Mouse (Mus musculus) T-helper 2 cell (primary cell): Measurements from ENCODE around the gene Ssbp1.

Experiments
- in situ Hi-C: fragments of 300-600 bp; cut with MboI, MseI; formaldehyde crosslinking; loops from one replicate; pipeline ENCODE4 v1.15.1; 2025; ENCODE audit warnings: high pct_unique_total_duplicates

Ssbp1 gene

DNA sequence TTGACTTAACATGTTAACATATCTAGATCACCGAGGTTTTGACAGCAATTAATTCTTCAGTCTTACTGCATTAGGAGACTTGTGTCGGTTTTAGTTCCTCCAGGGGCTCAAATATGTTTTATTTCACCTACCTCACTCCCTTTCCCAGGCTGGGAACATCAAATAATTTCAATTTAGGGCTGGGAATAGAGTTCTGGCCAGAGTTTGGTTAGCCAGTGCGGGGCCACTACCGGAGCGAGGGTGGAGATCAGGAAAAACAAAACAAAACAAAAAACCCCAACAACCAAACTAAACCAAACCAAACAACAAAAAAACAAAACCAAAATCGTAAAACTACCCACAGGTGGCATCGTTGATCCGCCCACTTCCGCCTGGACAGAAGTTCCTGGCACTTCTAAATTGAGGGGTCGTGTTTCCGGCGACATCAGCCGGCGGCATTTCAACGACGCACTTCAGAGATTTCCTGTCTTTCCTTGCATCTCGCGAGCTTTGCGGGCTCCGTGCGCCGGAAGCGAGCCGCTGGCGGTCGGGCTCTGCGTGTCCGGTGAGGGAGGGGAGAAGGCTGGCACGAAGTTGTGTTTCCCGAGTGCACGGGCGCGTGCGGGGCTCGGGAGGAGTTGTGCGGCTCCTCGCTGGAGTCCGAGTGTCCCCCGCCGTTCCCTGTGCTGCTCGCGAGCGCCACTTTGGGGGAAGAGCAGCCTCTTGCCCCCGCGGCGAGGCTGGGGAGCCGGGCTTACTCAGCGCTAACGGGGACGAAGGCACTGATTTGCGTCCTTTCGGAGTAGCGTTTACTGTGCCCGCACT is at the start of gene Ssbp1:
TSS of gene Ssbp1 (plus strand) at position 437 of the 804 bp plus-strand sequence.
- in situ Hi-C loops: loop anchor here (10.0 to 25.0 kb wide), 2 partner anchors 414 to 659 kb away; partner anchors contain the start of genes Moxd2 and Mrps33

DNA sequence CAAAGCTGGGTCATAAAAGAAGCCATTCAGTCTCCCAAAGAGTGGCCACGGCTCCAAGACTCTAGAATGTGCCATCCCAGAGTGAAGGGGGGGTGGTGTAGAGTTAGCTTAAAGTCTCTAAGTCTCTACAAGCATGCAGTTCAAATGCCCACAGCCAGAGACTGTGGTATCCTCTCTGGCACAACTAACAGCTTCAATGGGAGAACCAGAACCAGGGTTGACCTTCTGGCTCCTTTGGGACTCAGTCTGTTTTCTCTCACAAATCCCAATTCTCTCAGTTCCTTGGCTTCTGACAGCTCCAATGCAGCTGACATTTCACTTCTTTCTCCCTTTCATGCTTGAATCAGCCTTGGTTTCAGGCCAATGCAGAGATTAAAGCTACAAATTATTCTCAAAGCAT is 48.1 kb upstream of the Ssbp1 start:
- in situ Hi-C loops: loop anchor here (10.0 kb wide), 1 partner anchor 698 kb away; the partner anchor contains the start of gene Braf

GRCm38 (mm10) chr6:40423774-40424173 is 47.4 kb upstream of the Ssbp1 start:
- in situ Hi-C loops: loop anchor here (10.0 kb wide), 1 partner anchor 699 kb away; the partner anchor contains the start of gene Braf

GRCm38 (mm10) chr6:40427441-40427840 is 43.7 kb upstream of the Ssbp1 start:
- in situ Hi-C loops: loop anchor here (10.0 to 25.0 kb wide), 2 partner anchors 703 to 1835 kb away; partner anchors contain the start of genes Braf, Casp2 and Tmem139

- in situ Hi-C loops: loop anchor here (10.0 to 25.0 kb wide), 2 partner anchors 704 to 1834 kb away; partner anchors contain the start of genes Braf, Casp2 and Tmem139
These were observed 42.5 kb upstream of the Ssbp1 start for GRCm38 (mm10) chr6:40428696-40429095.

- in situ Hi-C loops: loop anchor here (10.0 to 25.0 kb wide), 2 partner anchors 705 to 1833 kb away; partner anchors contain the start of genes Braf, Casp2 and Tmem139
These were observed 41.6 kb upstream of the Ssbp1 start for GRCm38 (mm10) chr6:40429521-40429931.

DNA sequence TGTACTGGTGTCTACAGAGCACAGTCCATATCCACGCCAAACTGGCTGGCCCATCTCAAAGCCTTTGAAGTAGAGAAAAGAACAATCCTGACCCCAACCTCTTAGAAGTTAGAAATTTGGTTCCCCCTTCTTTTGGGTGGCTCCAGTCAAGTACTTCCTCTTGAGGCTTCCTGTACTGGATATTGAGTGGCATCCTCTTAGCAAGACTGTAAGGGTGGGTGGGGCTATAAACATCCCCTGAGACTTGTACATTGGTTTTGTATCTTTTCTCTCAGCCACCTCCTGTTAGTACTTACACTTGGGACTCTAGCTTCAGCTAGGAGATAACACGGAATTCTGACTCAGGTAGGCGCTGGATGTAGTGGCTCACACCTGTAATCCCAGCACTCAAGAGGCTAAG is 40.9 kb upstream of the Ssbp1 start:
- in situ Hi-C loops: loop anchor here (10.0 to 25.0 kb wide), 3 partner anchors 105 to 1832 kb away; partner anchors contain the start of genes Agk, Casp2 and Tmem139

DNA sequence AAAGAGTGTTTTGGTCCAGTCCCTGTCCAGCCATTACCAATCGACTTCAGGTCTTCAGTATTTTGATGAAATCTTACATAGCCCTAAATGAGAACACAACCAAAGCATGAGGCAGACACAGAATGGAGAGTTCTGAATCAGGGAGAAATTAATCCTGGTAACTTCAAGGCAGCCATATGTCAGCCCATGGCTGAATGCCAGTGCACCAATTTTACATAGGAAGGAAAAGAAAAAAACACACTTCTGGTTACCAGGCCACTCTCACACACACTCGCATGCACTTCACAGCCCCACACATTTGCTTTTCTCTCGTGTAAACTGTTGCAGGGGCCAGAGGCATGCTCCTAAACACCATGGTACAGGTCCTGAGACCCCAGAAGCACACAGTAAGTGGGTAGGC is 40.3 kb upstream of the Ssbp1 start:
- in situ Hi-C loops: loop anchor here (10.0 to 25.0 kb wide), 3 partner anchors 106 to 1831 kb away; partner anchors contain the start of genes Agk, Casp2 and Tmem139

GRCm38 (mm10) chr6:40431356-40431755 is 39.8 kb upstream of the Ssbp1 start:
- in situ Hi-C loops: loop anchor here (10.0 to 25.0 kb wide), 3 partner anchors 107 to 1831 kb away; partner anchors contain the start of genes Agk, Casp2 and Tmem139

DNA sequence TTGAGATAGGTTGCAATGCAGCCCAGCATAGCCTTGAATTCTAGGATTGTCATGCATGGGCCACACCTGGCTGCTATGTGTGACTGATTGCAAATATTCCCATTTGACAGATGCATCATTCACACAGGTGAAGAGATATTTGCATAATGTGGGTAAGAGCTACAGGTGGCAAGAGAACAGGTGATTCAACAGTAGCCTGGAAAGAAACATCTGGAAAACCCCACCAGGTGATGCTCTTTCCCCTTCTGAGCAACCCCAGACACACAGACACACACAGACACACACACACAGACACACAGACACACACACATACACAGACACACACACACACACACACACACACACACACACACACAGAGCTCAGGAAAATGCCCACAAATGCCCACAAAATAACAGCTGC is 39.3 kb upstream of the Ssbp1 start:
- in situ Hi-C loops: loop anchor here (10.0 to 25.0 kb wide), 3 partner anchors 107 to 1830 kb away; partner anchors contain the start of genes Agk, Casp2 and Tmem139

DNA sequence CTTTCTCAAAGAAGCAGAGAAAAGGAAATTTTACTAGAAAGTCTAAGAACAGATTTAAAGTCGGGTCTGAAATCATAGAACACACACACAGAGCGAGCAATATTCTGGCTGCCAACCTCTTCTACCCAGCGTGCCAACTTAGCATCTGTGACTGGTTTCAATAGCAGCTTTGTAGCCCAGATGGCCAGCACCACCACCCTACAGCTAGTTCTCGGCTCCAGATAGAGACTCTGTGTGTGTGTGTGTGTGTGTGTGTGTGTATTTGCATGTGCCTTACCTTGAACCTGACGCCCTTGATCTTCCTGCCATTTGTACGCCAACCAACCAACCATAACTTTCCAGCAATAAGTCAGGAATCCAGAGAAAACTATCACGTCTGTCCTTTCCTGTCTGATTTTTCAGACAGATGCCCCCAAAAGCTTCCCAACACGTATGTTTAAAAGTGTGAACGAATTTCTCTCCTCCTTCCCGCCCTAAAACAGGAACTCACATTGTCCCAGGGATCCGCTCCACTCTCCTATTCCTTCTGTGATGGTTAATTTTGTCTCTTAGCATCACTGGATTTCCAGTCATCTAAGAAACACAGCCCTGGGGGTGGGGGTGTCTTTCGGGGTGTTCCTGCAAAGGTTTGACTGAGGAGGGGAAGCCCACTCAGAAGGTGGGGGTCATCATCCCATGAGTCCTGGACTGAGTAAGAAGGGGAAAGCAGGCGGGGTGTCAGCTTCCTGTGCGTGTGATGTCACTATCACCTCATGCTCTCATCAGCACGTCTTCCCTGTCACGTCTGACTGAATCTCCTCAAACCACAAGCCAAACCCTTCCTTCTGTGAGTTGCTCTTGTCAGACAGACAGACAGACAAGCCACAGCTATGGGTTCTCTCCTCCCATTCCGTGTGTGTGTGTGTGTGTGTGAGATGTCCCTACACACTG is 38.5 kb upstream of the Ssbp1 start:
- in situ Hi-C loops: loop anchor here (10.0 to 25.0 kb wide), 3 partner anchors 108 to 1830 kb away; partner anchors contain the start of genes Agk, Casp2 and Tmem139

DNA sequence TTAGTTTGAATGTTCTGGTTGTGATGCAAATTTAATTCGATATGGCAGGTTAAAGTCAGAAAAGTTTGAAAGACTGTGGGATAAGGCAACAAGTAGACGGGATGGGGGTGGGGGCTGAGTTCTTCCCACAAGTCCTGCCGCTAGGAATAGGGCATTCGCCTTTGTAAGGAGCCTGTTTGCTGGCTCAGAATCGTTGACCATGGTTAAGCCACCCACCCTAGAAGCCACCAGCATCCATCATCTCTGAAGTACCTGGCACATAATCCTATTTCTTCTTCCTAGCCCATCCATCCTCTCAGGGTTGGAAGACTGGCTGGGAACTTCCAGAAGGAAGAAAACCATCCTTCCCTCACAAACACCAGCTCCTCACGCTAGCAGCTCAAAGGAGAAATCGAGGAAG is 36.5 kb upstream of the Ssbp1 start:
- in situ Hi-C loops: loop anchor here (10.0 to 25.0 kb wide), 3 partner anchors 110 to 1828 kb away; partner anchors contain the start of genes Agk, Casp2 and Tmem139

DNA sequence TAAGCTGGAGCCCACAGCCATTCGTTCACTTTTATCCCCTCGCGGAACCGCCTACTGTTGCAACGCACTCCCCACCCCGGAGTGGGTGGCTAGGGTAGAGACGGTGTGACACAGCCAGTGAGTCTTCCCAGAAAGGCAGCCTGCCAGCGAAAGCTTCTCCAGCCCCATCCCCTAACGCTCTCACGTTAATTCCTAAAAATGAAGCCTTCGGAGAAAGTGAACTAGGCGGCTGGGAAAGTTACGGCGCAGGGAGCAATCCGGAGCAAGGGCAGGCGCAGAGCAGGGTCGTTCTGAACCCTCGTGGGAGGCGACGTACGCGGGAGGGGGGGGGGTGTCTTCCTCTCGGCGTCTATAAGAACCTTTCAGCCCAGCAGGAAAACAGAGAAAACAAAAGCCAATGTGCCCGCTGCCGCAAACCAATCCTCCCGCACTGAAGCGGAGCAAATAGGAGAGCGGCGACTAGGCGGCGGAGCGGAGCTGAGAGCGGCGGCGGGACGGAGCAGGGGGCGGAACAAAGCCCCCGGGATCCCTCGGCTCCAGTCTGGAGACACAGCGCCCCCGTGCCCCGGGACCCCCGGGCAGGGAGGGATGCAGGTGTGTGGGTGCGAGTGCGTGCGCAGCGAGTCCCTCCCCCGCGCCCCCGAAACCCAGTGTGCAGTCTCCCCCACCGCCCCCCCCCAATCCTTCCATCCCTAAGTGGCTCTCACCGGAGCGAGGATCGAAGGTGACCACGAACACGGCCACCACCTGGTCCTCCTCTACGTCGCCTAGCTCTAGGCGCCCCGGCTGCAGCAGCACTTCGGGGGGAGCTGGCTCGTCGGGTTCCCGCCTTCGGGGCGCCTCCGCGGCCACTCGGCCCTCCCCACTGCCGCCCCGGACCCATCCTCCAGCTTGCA is 35.8 kb upstream of the Ssbp1 start:
- in situ Hi-C loops: loop anchor here (10.0 to 25.0 kb wide), 3 partner anchors 111 to 1827 kb away; partner anchors contain the start of genes Agk, Casp2 and Tmem139

GRCm38 (mm10) chr6:40436047-40436483 is 35.1 kb upstream of the Ssbp1 start, which contains the start of gene E330009J07Rik:
Gene E330009J07Rik, minus strand, starts transcription at chr6:40436135.
- in situ Hi-C loops: loop anchor here (10.0 to 25.0 kb wide), 3 partner anchors 111 to 1826 kb away; partner anchors contain the start of genes Agk, Casp2 and Tmem139

DNA sequence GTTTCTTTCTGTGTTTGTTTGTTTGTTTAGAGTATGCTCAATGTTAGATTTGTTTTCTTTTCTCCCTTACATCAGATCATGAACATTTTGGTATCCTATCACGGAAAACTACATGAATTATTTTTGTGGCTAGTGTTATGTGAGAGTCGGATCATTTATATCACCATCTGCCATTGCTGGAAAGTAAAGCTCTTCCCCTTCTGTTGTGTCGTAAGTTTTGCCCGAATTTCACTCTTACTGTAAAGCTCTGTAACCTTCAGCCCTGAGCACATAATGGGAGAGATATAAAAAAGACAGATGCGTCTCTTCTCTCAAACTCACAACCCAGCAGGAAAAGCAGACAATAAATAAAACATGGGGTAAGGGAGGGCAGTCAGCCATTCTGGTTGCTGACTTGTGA is 32.2 kb upstream of the Ssbp1 start, which contains the start of gene Wee2:
TSS of gene Wee2 (plus strand) at position 153 of the 400 bp plus-strand sequence.
- in situ Hi-C loops: loop anchor here (10.0 to 25.0 kb wide), 3 partner anchors 114 to 1823 kb away; partner anchors contain the start of genes Agk, Casp2 and Tmem139

DNA sequence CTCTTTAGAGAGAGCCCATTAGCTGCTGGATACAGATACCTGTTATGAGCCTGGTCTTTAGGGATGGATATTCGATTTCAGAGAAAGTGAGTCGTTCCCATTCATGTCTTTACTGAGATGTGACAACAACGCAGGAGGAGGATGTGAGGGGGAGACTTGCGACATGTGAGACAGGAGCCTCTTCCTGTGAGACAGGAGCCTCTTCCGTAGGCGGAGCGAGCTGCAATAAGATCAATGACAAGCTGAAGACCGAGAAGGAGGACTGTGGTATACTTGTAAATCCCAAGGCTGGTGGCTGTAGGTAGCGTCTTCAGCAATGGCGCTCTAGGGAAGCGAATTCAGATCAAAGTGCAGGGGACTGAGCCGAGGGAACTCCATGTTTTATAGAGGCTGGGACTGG is 31.4 kb upstream of the Ssbp1 start:
- in situ Hi-C loops: loop anchor here (10.0 to 25.0 kb wide), 3 partner anchors 115 to 1823 kb away; partner anchors contain the start of genes Agk, Casp2 and Tmem139

- in situ Hi-C loops: loop anchor here (25.0 kb wide), 1 partner anchor 1821 kb away; the partner anchor contains the start of genes Casp2 and Tmem139
These were observed 29.9 kb upstream of the Ssbp1 start for GRCm38 (mm10) chr6:40441276-40441675.

DNA sequence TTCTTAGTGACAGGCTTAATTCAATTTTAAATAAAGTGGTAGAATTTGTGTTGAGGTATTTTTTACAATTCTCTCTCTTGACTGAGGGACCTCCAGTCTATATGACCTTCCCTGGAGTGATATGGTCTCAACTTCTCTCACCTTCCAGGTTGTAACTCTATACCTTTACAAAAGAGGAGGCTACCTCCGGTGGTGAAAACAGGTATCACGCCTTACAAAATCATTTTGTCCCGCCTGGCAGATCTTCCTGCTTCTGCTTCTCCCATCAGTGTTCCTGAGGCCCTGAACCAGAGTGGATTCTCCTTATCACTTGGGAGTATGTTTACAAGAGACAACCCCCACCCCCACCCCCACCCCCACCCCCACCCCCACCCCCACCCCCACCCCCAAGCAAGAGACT is 29.4 kb upstream of the Ssbp1 start:
- in situ Hi-C loops: loop anchor here (25.0 kb wide), 1 partner anchor 1821 kb away; the partner anchor contains the start of genes Casp2 and Tmem139
